Mouse (Mus musculus): ENCODE results near the gene Ccdc24.
A peak's percentile ranks its signal among the peaks of the same experiment; 100 is the strongest.

The Ccdc24 gene

DNA sequence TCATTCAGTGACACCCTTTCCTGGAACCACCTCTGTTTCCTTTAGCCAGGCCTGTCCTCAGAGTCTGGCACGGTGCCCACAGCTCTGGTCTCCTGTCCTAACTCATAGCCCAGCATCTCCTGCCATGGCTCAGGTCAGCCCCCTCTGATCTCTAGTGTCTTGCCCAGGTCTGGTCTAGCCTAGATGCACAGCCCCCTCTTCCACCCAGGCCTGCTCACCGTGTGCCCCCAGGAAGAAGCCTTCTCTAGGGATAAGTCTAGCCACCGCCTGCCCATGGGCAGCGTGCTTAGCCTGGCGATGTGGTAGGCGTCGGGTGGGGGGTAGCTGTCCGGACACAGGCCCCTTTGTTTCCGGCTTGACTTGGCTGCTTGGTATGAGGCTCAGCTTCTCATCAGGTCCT, 17.2 kb downstream of the Ccdc24 start:
- peak in 1 of 2 experiments; percentile 48 for DNase-seq (ENCODE audit: low spot score in 2 of 2)

DNA sequence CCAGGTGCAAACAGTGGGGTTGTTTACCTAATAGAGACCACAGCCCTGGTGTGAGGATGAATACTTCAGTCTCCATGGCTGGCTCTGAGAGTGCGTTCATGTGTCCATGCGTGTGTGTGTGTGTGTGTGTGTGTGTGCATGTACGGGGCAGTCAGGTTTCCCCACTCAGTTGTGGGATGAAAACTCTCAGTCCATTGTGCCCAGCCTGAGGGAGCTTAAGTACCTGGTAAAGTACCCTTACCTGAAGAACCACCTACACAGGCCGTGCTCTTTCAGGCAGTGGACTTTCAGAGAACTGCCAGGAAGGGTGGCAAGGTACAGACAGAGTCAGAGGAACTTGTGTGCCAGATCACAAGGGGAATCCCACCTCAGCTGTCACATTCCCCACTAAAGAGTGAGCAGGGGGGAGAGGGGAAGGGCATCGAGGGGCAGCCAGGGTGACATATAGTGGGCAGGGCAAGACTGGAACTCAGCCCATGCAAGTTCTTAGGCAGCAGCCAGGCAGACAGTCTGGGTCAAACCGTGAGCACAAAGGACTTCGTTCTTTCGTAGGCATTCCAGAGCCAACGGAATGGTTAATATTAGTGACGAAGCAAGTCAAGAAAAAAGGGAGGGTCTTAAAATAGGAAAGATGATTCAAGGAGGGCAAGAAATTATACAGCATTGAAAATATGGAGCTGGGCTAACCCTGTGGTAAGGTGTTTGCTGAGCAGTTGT, 20.0 kb downstream of the Ccdc24 start:
- DNase-seq (ENCODE audit: low spot score in 2 of 2): no peak

DNA sequence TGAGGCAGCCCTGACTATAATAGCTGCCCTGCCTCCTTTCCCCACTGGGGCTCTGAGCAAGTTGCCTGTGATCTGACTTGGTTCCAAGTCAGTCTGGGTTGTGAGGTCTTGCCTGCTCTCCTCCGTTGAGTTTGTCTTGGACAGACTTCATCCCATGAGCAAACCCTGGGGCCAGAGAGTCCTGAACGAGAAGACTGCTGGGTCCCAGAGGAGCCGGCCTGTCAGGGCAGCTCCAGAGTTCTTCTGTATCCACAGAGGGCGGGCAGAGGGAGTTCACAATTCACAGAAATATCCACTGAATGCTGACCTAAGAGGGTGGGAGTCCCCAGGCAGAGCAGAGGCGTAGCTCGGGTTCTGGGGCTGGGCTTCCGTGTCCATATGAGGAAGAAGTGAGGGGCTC, 21.5 kb downstream of the Ccdc24 start:
- DNase-seq (ENCODE audit: low spot score in 2 of 2): no peak

DNA sequence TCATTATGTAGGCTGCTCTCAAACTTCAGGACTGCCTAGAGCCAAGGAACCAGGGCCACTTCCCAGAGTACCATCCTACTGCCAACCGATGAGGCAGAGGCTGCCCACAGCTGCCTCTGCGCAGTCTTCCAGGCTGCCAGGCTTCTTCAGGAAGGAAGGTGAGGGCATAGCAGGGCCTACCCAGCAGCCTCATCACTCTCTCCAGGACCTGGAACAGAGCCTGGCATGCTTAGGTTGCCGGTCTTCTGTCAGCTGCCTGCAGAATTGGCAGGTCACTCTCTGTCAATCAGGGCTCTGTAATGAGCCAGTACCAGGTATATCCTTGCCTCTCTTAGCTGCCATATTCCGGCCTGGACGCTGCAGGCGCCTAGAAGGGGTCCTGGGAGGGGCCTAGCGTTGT, 22.2 kb downstream of the Ccdc24 start:
- no peak for DNase-seq (ENCODE audit: low spot score in 2 of 2)

DNA sequence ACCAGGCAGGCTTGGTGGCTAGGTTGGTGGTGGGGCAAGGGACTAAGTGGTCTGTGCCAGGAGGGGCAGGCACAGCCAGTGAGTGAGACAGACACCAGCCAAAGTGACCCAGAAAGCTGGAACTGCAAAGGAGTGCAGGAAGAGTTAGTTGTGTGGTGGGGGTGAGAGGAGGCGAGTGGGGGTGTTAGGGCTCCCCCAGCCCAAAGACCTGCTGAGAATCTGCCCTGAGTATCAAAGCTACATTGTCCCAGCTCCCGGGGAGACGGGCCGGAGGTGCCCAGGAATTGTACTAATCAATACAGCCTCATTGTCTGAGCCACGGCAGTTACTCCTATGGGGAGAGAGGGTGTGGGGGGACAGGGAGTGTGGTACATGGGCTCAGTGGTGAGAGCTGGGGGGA, 22.9 kb downstream of the Ccdc24 start:
- DNase-seq (ENCODE audit: low spot score in 2 of 2): no peak

DNA sequence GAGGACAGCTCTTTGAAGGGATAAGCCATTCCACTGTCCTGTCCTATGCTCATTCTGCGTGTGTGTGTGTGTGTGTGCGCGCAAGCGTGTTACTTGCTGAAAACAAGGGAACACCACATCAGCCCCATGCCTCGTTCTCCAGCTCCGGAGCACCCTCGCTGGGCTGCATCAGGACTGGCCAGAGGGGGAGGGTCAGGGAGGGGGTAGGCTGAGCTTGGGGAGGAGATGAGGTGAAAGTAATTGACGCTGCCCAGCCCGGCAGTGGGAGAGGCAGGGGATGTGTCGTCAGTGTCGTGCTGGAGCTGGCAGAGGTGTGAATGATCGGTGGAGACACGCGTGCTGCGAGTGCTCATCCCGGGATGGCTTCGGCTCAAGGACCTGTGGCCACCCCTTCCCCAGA, 23.3 kb downstream of the Ccdc24 start:
- no peak for DNase-seq (ENCODE audit: low spot score in 2 of 2)

DNA sequence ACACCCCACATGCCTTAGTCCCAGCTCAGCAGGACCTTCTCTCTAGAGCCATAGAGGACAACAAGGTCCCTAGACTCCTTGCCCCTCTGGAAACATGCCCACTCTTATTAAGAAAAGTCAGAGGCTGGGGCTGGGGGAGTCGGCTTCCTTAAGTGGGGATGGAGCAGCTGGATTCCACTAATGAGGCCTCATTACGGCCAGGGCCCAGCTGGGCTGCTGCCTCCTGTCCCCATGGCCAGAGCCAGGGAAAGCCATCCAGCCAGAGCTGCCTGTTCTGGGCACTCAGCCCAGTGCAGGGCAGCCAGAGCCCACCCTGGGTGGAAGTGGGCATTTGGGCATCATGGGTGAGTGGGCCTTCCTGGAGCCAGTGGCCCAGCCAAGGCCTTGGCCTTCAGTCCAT, 25.3 kb downstream of the Ccdc24 start:
- DNase-seq (ENCODE audit: low spot score in 2 of 2): peak in 1 of 2 experiments; percentile 61

DNA sequence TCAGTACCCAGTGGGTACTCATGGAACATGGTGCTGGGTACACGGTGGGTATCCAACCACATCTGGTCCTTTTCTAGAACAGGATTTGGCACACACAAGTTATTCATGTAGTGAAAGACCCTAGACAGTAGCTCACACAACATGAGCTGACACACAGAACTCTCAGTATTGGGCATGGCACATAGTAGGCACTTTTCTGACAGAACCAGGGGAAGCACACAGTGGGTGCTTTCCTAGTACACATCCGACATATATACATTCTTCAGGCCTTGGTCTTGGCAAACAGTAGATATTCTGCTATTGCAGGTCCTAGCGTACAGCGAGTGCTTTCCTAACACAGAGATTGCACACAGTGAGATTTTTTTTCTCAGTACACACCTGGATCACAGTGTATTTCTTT, 26.1 kb downstream of the Ccdc24 start:
- no peak for DNase-seq (ENCODE audit: low spot score in 2 of 2)

DNA sequence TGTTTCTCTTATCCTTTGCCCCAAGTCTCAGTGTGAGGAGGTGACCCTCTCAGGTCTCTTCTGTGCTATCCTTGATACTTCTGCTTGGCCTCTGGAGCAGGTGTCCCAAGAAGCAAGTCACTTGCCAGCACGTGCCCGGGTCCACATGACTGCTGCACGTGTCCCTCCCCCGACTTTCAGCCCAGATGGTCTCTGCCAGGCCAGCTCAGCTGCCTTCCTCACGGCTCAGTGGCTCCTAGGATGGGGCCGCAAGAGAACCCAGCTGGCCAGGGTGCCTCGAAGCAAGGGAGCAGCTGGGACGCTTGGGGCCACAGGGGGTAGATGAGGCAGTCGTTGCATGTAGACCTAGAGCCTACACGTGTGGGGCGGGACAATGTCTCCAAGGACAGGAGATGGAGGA, 27.0 kb downstream of the Ccdc24 start:
- no peak for DNase-seq (ENCODE audit: low spot score in 2 of 2)

DNA sequence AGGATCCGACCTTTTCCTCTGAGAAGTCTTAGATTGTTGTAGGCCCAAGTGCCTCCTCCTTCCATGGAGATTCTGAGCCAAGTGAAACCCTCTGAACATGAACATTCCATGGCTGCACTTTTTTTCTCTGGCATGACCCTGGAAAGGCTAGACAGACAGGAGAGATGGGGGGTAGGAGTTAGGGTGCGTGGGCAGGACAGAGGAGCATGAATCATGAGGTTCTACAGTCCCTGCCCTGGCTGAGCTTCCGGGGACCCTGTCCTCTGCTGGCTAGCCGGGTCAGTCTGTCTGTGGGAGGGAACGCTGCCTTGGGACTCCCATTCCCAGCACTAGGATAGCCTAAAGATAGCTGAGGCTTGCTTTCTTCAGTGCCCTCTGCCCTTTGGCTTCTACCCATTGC, 27.9 kb downstream of the Ccdc24 start:
- DNase-seq (ENCODE audit: low spot score in 2 of 2): no peak

DNA sequence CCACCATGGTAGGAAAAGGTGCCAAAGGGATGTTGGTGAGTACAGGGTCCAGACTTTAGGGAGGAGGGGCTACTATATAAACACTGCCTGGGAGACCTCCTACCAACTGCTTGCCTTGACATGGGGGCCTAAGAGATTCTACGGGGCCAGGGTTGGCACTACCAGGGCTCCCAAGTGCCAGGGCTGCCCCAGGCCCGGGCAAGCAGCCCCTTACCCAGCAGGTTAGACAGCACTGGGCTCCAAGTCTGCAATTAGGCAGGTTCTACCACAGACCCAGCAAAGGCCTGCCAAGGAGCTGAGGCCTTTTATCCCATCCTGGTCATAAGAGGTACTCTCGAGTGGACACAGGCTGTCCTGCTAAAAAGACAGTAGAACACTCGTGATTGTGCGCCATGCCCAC, 29.3 kb downstream of the Ccdc24 start:
- no peak for DNase-seq (ENCODE audit: low spot score in 2 of 2)

DNA sequence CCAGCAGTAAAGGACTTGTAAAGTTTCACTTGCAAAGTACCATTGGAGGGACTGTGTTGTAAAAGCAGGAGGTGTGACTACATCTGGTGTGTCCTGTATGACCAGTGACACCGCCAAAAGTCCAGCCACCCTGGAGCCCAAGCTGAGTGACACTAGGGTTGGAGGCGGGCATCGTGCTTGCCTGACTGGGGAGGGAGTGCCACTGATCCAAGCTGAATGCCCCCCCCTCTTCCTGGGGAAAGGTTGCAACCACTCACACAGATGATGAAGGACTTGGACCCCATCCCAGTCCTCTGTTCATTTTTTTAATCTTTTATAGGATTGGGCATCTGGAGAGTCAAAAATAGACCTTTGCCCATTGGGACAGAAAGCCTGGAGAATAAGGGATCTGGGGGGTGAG, 30.8 kb downstream of the Ccdc24 start:
- no peak for DNase-seq (ENCODE audit: low spot score in 2 of 2)

DNA sequence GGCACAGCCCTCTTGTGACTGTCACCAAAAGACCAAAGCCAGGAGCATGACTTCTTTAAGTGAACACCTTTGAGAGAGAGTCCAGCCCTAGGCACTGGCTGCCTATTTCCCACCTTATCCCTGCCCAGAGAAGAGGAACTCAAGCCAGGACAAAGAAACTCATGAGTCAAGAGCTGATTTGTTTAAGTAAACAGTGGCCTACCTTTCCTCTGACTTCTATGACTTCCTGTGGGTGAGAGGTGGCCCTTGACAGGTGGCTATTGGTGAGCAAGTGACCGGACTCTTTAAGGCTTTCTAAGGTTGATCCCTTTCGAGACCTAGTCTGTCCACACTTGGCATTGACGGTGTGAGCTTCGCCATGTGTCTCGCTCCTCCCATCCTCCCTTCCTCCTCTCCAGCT, 31.5 kb downstream of the Ccdc24 start:
- DNase-seq (ENCODE audit: low spot score in 2 of 2): no peak

DNA sequence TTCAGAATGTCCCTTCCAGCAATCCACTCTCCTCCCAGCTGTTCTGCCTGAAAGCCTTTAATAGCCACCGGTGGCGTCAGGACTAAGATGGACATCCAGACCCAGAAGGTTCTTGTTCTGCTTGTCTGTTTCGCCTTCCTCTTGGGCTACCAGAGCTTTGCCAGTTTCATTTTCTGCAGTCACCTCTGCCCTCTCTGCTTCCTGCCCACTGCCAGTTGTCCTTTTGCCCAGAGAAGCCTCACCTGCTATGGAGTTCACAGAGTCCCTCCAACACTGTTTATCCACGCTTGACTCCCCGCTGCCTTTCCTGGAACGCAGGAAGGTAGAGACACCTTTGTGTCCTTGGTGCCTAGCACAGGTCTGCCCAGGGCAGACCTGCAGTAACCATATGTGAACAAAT, 33.0 kb downstream of the Ccdc24 start:
- DNase-seq (ENCODE audit: low spot score in 2 of 2): no peak

DNA sequence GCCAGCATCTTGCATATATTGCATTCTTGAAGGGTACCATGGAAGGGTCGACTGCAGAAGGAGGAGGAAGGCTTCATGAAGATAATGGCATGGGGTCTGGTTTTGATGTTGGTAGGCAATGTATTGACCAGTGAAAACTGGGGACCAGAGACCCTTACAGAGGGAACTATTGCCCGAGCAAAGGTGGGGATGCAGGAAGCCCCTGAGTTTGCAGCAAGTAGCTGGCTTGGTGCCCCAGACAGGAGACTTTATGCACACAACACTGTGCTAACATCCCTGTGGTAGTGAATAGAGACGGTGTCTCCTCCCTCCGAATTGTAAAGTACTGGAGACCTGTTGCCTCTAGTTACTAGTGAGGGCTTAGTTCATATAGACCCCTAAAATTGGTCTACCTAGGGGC, 35.1 kb downstream of the Ccdc24 start:
- no peak for DNase-seq (ENCODE audit: low spot score in 2 of 2)

DNA sequence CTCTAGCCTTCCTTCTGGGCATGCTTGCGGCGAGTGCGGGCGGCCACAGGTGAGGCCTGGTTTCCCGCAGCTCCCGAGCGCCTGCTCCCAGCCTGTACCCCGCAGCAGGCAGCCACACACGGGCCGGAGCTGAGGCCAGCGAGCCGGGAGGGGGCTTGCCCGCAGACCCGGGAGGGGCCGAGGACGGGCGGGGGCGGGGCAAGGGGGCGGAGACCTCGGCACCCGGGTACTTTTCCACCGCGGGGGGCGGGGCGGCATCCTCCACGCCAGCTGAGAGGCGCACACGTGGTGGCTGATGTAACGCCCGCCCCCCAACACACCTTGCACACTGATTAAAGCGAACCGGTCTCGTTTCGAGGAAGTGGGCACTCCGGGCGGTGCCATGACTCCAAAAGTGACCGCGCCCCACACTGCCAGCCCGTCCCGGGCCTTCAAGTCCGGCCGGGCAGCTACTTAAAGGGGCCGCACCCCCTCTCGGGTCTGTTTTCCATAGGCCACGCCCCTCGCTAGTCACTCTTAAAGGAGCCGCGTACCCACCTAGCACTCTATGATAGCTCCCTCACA, 36.1 kb downstream of the Ccdc24 start:
- peak; percentile 80 to 90 for DNase-seq (ENCODE audit: low spot score in 2 of 2)

DNA sequence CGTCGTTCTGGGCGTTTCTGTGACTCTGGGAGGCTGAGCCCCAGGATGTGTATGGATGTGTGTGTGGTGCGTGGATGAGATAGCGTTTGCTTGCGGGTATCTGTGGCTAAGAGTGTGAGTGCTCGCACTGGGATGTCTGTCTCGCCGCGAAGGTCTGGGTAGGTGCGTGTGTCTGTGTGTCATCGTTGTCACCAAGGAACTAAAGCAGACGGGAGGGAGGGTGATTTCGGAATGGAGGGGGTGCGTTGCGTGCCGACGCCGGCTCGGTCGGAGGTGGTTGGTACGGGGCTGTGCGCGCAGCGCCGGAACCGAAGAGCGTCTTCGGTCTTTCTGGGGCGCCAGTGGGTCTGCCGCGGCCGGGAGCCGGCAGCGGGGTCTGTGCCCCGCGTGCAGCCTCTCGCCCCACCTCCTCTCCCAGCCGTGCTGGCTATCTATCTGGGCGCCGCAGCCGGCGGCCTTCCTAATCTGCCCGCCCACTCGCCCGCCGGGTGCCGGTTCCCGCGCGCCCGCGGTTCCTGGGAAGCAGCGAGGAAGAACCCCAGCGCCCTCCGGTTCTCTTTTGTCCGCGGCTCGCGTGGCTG, 36.7 kb downstream of the Ccdc24 start:
- peak; percentile 51 to 57 for DNase-seq (ENCODE audit: low spot score in 2 of 2)

DNA sequence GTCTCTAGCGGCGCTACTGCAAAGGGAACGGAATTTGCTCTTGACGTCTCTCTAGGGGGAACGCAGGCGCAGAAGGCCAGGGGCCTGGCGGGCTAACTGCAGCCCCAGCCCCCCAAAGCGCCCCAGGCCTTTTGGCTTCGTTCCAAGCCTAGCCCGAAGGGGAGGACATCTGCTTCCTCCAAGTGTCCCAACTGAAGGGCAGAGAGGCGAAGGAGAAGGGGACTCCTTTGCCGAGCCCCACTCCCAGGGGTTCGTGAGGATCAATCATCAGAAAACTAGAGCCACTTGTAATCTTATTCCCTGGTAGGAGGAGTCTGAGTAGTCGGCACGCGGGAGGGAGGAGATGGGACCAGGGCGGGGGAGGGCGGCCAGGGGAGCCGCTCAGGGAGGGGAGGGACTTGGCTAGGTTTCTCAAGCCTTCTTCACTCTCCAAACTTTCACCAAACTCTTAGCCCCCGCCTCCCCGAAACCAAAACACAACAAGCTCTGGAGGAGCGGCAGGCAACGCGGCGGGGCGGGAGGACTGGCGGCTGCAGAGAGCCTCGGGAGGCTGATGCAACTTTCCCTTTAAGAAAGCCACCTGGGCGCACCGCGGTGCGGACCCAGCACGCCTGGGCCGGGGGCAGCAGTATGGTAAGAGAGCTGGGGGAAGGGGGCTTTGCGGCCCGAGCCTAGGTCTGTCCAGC, 37.4 kb downstream of the Ccdc24 start:
- peak; percentile 44 to 63 for DNase-seq (ENCODE audit: low spot score in 2 of 2)

DNA sequence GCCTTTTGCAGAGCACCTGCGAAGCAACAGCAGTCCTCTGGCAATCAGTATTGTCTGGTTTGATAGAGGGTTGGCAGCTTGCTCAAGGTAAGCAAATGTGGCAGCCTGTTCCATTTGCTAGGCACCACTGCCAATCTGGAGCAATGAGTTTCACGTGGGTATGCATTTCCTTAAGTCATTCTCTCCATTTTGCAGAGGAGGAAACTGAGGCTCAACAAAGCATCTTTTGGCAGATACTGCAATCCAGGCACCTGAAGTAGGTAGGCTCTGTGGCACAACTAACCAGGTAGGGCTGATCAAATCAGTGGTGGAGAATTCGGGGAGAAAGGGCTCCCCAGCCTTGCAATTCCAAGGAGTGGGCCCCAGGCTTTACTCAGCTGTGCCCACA, 37.9 kb downstream of the Ccdc24 start, which contains the start of gene Slc6a9:
TSS of gene Slc6a9 (plus strand) at position 50 of the 388 bp plus-strand sequence.
- DNase-seq (ENCODE audit: low spot score in 2 of 2): no peak

DNA sequence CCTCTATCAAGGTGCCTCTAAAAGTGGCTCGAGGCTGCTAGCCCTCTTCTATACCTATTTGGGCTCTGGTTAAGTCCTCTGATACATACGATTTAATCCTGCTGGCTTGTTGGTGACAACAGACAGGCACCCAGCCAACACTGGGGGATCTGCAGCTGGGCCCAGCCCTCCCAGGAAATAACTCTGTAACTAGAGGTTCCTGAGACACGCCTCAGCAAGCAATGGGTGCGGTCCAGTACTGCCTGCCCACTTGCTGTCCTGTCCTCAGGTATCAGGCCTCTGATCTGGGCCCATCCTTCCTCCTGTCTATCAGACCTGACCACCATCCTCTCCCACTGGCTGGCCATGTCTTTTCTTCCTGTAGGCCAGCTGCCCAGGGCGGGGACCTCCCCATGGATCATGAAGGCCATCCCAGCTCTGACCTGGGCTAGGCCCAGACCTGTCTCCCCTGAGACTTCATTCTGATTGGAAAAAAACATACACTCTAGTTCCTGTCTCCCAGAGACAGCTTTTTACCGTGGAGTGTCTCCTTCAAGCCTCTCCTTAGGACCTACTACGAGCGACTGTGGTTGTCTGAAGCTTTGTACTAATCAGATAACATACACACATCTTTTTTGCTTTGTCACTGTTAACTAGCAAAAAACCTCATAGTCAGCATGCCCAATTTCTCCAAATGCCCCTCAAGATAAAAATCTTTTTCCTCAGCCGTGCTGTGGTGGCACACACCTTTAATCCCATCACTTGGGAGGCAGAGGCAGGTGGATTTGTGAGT, 40.3 kb downstream of the Ccdc24 start:
- DNase-seq (ENCODE audit: low spot score in 2 of 2): no peak

DNA sequence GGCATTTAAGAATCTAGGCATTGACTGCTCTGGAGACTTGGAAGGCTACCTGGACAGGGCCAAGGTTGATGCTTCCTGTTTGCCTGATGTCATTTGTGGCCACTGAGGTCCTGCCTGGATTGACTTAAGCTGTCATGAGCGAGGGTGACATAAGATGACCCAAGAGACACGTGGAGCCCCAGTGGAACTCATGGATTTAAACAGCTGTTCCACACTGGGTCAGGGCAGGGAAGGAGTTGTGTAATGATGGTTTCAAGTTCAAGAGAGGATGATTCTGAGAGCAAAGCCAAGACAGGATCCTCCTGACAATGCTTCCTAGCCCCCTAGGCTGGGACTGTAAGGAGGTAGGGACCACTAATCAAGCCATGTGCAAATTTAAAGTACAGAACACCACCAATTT, 40.9 kb downstream of the Ccdc24 start:
- DNase-seq (ENCODE audit: low spot score in 2 of 2): no peak

DNA sequence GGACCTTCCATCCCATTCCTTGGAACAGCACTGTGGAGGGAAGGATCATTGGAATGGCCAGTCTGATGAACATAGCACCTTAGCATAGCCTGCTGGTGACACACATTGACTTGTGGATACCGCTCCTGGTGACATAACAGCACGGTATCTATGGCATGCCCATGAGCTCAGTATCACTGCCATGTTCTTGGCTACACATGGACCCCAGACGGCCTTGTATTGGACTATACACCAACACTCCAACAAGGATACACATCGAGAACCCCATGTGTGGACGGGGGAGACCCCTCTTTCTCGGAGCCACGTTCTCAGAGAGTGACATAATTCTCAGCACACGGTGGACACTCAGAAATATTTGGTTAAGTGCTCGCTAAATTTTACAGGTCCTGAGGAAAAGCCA, 41.6 kb downstream of the Ccdc24 start:
- DNase-seq (ENCODE audit: low spot score in 2 of 2): no peak
